Mouse (Mus musculus) megakaryocyte, embryonic 14.5 days (primary cell): Measurements from ENCODE around the gene Grk1.

ENCODE experiments used
- FLI1 ChIP-seq: IDR thresholded peaks from 2 replicates; pipeline ENCODE4 v1.6.1; 2012; ENCODE audit warnings: low read length, inconsistent platforms, mixed read lengths
- GATA1 ChIP-seq: IDR thresholded peaks from 3 replicates; pipeline ENCODE4 v1.6.1; 2012; ENCODE audit warnings: mixed read lengths, low read length, inconsistent platforms, borderline replicate concordance

- TF ChIP-seq GATA1 (no peak), FLI1 (no peak)
Measured at GRCm38 (mm10) chr8:13382999-13383398, 21.9 kb upstream of the Grk1 start.
